Mouse (Mus musculus): ENCODE measurements around the gene Fbxl12.
"Not testable (repeated sequence)": the region's sequence is repeated elsewhere in the genome, so short reads cannot be mapped to it uniquely, and the experiment has no call there.

Fbxl12 gene

DNA sequence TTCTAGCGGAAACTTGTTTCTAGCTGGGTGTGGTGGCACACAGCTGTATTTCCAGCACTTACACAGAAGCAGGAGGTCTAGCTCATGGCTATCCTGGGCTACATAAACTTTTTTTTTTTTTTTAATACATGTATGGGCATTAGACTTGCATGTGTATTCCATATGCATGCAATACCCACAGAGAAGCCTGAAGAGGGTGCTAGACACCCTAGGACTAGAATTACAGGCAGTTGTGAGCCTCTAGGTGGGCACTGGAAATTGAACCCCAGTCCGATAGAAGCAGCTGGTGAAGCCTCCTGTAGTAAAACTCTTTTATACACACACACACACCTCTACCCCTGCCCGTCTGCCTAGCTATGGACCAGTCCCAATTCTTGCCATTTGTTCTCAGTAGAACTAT, 9.3 kb upstream of the Fbxl12 start:
- DNase-seq (ENCODE audit: extremely low read depth, insufficient read length, low spot score) = no peak

DNA sequence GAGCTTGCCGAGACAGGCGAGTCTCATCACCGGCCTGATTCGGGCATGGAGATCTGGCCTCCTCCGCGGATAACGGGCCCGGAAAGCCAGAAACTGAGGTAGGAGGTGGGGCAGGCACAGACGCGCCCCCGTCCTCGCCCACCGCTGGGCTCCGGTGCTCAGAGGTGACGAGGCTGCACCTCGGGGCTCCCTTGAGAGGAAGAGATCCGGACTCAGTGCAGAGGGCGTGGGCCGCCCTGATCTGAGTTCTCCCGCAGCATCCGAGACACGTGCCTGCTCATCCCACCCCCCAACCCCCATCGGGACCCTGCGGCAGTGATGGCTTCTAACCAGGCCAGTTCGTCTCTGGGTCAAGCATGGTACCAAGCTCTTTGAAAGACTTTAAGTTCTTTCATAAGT, 7.7 kb upstream of the Fbxl12 start:
- DNase-seq (ENCODE audit: extremely low read depth, insufficient read length, low spot score) = no peak

DNA sequence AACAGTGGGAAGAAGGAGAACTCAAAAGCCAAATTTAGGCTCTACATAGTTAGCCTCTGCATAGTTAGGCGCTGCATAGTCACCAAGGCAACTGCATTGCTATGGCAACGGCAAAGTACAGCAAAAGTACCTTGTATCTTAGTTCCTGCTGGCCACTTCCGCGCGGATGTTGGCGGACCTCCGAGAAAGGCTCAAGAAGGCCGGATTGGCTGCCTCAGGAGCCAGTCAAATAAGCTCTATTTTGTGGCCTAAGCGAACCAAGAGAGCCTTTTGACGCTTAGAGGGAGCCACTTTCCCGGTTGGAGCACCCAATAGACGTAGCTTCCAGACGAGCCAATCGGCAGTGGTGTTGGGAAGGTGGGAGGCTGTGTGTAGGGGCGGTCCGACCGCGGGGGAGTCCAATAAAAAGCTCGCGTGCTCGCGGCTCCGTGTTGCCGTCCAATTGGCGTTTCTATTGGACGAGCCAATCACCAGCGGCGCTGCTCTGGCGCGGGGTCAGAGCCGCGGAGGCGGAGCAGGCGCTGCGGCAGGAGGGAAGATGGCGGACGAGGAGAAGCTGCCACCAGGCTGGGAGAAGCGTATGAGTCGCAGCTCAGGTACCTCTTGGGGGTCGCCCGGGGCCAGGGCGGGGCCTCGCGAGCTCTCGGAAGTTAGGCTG, 7.2 kb upstream of the Fbxl12 start, which contains the start of gene Pin1:
TSS of gene Pin1 (plus strand) at position 494 of the 658 bp plus-strand sequence.
- peak; percentile 98 for DNase-seq (ENCODE audit: extremely low read depth, insufficient read length, low spot score)

DNA sequence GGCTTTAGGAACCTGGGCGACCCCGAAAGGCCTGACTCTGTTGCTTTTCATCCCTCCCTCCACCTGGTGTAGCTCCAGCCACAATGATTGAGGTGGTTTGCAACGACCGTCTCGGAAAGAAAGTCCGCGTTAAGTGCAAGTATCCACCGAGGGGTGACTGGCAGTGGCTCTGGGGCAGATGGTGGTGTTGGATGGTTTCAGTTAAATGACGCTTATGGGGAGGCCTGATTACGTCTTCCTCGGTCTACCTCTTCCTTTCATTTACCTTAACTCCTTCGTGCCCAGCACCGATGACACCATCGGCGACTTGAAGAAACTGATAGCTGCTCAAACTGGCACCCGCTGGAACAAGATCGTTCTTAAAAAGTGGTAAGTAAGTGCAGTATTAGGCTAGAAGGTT, 554 bp upstream of the Fbxl12 start:
- no peak for DNase-seq (ENCODE audit: extremely low read depth, insufficient read length, low spot score)

DNA sequence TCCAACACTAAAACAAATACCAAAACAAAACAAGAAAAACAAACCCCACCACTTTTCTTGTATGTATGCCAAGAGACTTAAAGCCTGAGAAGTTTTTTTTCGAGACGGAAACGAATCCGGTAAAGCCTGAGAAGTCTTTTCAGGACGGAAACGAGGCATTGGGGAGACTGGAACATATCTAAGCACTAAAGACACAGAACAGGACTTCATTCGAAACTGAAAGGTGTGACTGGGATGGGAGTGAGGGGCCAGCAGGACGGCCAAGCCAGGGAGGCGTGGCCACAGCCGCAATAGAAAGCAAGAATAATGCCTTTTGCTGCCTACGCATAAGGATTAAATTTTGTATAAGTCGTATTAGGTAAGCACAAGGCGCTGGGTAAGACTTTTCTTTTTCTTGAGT, 786 bp downstream of the Fbxl12 start:
- DNase-seq (ENCODE audit: extremely low read depth, insufficient read length, low spot score) = no peak

GRCm38 (mm10) chr9:20642896-20643466, 1.6 kb downstream of the Fbxl12 start:
- DNase-seq (ENCODE audit: extremely low read depth, insufficient read length, low spot score) = no peak

- DNase-seq (ENCODE audit: extremely low read depth, insufficient read length, low spot score) = peak; percentile 90
Observed at GRCm38 (mm10) chr9:20642101-20642895, 2.3 kb downstream of the Fbxl12 start, which contains the start of gene Ubl5. TSS of gene Ubl5 (plus strand) at chr9:20642878.

DNA sequence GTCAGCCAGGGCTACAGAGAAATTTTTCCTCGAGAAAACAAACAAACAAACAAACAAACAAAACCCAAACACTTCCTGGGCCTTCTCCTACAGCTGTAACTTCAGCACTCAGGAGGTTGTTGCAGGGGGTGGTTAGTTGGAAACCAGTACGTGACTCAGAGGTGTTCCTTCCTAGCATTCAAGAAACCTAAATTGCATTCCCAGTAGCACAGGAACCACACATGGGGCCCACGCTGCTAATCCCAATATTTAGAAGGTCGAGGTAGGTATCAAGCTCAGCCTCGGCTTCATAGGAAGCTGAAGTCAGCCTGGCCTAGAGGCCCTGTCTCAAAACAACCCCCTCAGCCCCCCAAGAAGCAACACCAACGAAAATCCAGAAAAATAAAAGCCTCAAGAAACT, 3.1 kb downstream of the Fbxl12 start:
- no peak for DNase-seq (ENCODE audit: extremely low read depth, insufficient read length, low spot score)

GRCm38 (mm10) chr9:20639486-20639885, 5.1 kb downstream of the Fbxl12 start:
- DNase-seq (ENCODE audit: extremely low read depth, insufficient read length, low spot score) = no peak

DNA sequence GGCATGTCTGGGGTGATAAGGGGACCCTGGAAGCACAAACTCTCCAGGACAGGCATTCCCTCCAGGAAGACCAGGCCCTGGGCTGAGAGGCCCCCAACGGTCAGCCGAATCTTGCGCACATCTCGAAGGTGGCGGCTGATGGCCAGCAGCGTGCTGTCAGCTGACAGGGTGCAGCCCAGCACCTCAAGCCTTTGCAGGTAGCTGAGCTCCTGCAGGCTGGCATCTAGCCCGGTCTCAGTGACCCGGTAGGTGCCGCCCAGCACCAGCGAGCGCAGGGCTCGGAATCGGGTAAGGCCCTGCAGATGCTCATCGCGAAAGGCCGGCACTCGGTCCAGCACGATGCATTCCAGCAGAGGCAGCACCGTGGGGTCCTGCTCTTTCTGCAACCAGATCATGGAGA, 6.0 kb downstream of the Fbxl12 start:
- DNase-seq (ENCODE audit: extremely low read depth, insufficient read length, low spot score) = no peak

- no peak for DNase-seq (ENCODE audit: extremely low read depth, insufficient read length, low spot score)
Observed at GRCm38 (mm10) chr9:20636790-20637189, 7.8 kb downstream of the Fbxl12 start.

- DNase-seq (ENCODE audit: extremely low read depth, insufficient read length, low spot score) = no peak
Observed at GRCm38 (mm10) chr9:20636256-20636655, 8.3 kb downstream of the Fbxl12 start.

DNA sequence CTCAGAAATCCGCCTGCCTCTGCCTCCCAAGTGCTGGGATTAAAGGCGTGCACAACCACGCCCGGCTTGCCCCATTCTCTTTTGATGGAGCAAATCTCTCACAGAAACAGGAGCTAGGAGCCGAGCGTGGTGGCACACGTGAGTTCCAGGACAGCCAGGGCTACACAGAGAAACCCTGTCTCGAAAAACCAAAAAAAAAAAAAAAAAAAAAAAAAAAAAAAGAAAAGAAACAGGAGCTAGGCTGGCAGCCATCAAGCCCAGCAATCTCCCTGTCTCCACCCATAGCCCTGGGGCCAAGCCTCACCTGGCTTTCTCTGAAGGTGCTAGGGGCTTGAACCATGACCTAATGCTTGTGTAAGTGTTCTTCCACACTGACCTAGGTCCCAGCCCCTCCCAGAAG, 8.9 kb downstream of the Fbxl12 start:
- DNase-seq (ENCODE audit: extremely low read depth, insufficient read length, low spot score) = not testable (repeated sequence)

GRCm38 (mm10) chr9:20631332-20631731, 13.2 kb downstream of the Fbxl12 start:
- no peak for DNase-seq (ENCODE audit: extremely low read depth, insufficient read length, low spot score)

GRCm38 (mm10) chr9:20616685-20617084, 27.9 kb downstream of the Fbxl12 start:
- DNase-seq (ENCODE audit: extremely low read depth, insufficient read length, low spot score) = no peak

DNA sequence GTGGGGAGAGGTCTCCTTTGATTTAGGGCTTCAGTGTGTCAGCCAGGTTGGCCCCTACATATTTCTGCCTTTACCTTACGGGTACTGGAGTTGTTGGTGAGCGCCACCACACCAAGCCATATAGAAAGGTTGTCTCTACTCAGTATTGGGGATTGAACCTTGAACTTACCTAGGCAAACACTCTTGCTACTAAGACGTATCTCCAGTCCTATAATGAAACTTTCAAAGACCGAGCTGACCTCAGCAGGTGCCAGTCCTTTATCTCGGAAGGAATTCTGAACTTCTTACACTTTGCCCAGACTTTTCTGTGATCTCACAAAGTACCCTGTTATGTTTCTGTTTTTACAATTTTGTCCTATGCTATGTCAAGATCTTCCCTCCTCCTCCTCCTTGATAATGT, 32.6 kb downstream of the Fbxl12 start:
- no peak for DNase-seq (ENCODE audit: extremely low read depth, insufficient read length, low spot score)

- DNase-seq (ENCODE audit: extremely low read depth, insufficient read length, low spot score) = no peak
Observed at GRCm38 (mm10) chr9:20609831-20610464, 34.6 kb downstream of the Fbxl12 start.

- peak; percentile 95 for DNase-seq (ENCODE audit: extremely low read depth, insufficient read length, low spot score)
Observed at GRCm38 (mm10) chr9:20607100-20607974, 37.2 kb downstream of the Fbxl12 start.

GRCm38 (mm10) chr9:20606269-20606668, 38.3 kb downstream of the Fbxl12 start:
- DNase-seq (ENCODE audit: extremely low read depth, insufficient read length, low spot score) = no peak

- no peak for DNase-seq (ENCODE audit: extremely low read depth, insufficient read length, low spot score)
Observed at GRCm38 (mm10) chr9:20601270-20601669, 43.3 kb downstream of the Fbxl12 start.
